Mouse (Mus musculus): ENCODE measurements around the gene Renbp. TPM values are rescaled to one million over a fixed set of nuclear protein-coding genes. Genes with fewer than 3 reads are reported as not detected.
A peak's percentile ranks its signal among the peaks of the same experiment; 100 is the strongest.

Gene Renbp
- total and polyA plus RNA-seq, 2 experiments from 2014 or later, result 12.4 to 13.1 TPM

GRCm38 (mm10) chrX:73967177-73968075, 36.8 kb upstream of the Renbp start:
- no peak for TF ChIP-seq CTCF (IDR thresholded peaks at IDR 0.05; ENCODE audit: low read depth)
- Histone ChIP-seq H3K36me3 (ENCODE audit: insufficient read depth) (no peaks in the 10 kb centered on the region), H3K4me3 (ENCODE audit: low read depth, low read length) (peak overlapping the region; percentile 61), H3K27ac (ENCODE audit: low read depth, low read length) (peak overlapping the region; percentile 99), H3K9ac (peak overlapping the region; percentile 74), H3K27me3 (ENCODE audit: insufficient read depth, low read length) (no peaks in the 10 kb centered on the region), H3K9me3 (ENCODE audit: low read length) (no peaks in the 10 kb centered on the region), H3K4me1 (ENCODE audit: insufficient read depth) (peaks cover 10% of the 10 kb centered on the region; the same call in 1 of the 2 replicates), H3K4me2 (ENCODE audit: low read depth) (peak overlapping the region; percentile 60)
- peak; percentile 85 for ATAC-seq
- peak; percentile 96 for DNase-seq
- 22% methylated on average over 58 of the region's 60 CpGs for WGBS

GRCm38 (mm10) chrX:73966248-73967176, 35.9 kb upstream of the Renbp start, which contains the start of gene Hcfc1:
TSS of gene Hcfc1 (minus strand) at chrX:73966357.
- H3K27me3 ChIP-seq (ENCODE audit: insufficient read depth, low read length), result no peaks in the 10 kb centered on the region
- peak within 1 kb of the TSS; percentile 74 for H3K9ac ChIP-seq
- TF ChIP-seq CTCF (IDR thresholded peaks at IDR 0.05; ENCODE audit: low read depth), result no peak
- peak within 1 kb of the TSS; percentile 99 for H3K27ac ChIP-seq (ENCODE audit: low read depth, low read length)
- no peaks in the 10 kb centered on the region for H3K9me3 ChIP-seq (ENCODE audit: low read length)
- H3K4me1 ChIP-seq (ENCODE audit: insufficient read depth), result peaks cover 10% of the 10 kb centered on the region; the same call in 1 of the 2 replicates
- peak within 1 kb of the TSS; percentile 61 for H3K4me3 ChIP-seq (ENCODE audit: low read depth, low read length)
- ATAC-seq (peak; percentile 73), DNase-seq (peak; percentile 92)
- H3K4me2 ChIP-seq (ENCODE audit: low read depth), result peak within 1 kb of the TSS; percentile 60
- H3K36me3 ChIP-seq (ENCODE audit: insufficient read depth), result no peaks in the 10 kb centered on the region
- 29% methylated on average over 58 of the region's 58 CpGs for whole genome bisulfite sequencing

- Histone ChIP-seq H3K9me3 (ENCODE audit: low read length) (no peaks in the 10 kb centered on the region), H3K4me3 (ENCODE audit: low read depth, low read length) (peak overlapping the region; percentile 61), H3K27me3 (ENCODE audit: insufficient read depth, low read length) (no peaks in the 10 kb centered on the region), H3K4me2 (ENCODE audit: low read depth) (peak overlapping the region; percentile 60), H3K4me1 (ENCODE audit: insufficient read depth) (peaks cover 10% of the 10 kb centered on the region; the same call in 1 of the 2 replicates), H3K27ac (ENCODE audit: low read depth, low read length) (no peak overlapping the region; the same call in 1 of the 2 replicates), H3K9ac (peak overlapping the region; percentile 74), H3K36me3 (ENCODE audit: insufficient read depth) (no peaks in the 10 kb centered on the region; the same call in 1 of the 2 replicates)
- ATAC-seq (no peak), DNase-seq (peak; percentile 64)
- no peak for TF ChIP-seq CTCF (IDR thresholded peaks at IDR 0.05; ENCODE audit: low read depth)
- 31% methylated on average over 20 of the region's 20 CpGs for WGBS
Observed at GRCm38 (mm10) chrX:73965307-73965706, 34.7 kb upstream of the Renbp start.

GRCm38 (mm10) chrX:73964363-73964762, 33.7 kb upstream of the Renbp start:
- peak overlapping the region; percentile 60 for H3K4me2 ChIP-seq (ENCODE audit: low read depth)
- WGBS, result 52% methylated on average over 3 of the region's 3 CpGs
- no peak for TF ChIP-seq CTCF (IDR thresholded peaks at IDR 0.05; ENCODE audit: low read depth)
- no peak for DNase-seq
- H3K4me3 ChIP-seq (ENCODE audit: low read depth, low read length), result peak overlapping the region; percentile 61
- no peaks in the 10 kb centered on the region; the same call in 1 of the 2 replicates for H3K36me3 ChIP-seq (ENCODE audit: insufficient read depth)
- H3K9me3 ChIP-seq (ENCODE audit: low read length), result no peaks in the 10 kb centered on the region
- peak overlapping the region; percentile 74; the same call in 1 of the 2 replicates for H3K9ac ChIP-seq
- ATAC-seq, result no peak
- H3K27ac ChIP-seq (ENCODE audit: low read depth, low read length), result no peak overlapping the region
- H3K4me1 ChIP-seq (ENCODE audit: insufficient read depth), result peaks cover 10% of the 10 kb centered on the region; the same call in 1 of the 2 replicates
- no peaks in the 10 kb centered on the region for H3K27me3 ChIP-seq (ENCODE audit: insufficient read depth, low read length)

GRCm38 (mm10) chrX:73954988-73955387, 24.3 kb upstream of the Renbp start:
- DNase-seq (no peak), ATAC-seq (no peak)
- Histone ChIP-seq H3K4me1 (ENCODE audit: insufficient read depth) (no peaks in the 10 kb centered on the region), H3K27ac (ENCODE audit: low read depth, low read length) (no peak overlapping the region), H3K4me3 (ENCODE audit: low read depth, low read length) (no peak overlapping the region), H3K9me3 (ENCODE audit: low read length) (no peaks in the 10 kb centered on the region), H3K9ac (no peak overlapping the region), H3K4me2 (ENCODE audit: low read depth) (no peak overlapping the region), H3K27me3 (ENCODE audit: insufficient read depth, low read length) (no peaks in the 10 kb centered on the region), H3K36me3 (ENCODE audit: insufficient read depth) (peaks cover 73% of the 10 kb centered on the region)
- no peak for TF ChIP-seq CTCF (IDR thresholded peaks at IDR 0.05; ENCODE audit: low read depth)
- WGBS, result 89% methylated on average over 6 of the region's 6 CpGs

- WGBS, result 77% methylated on average over 5 of the region's 5 CpGs
- Histone ChIP-seq H3K36me3 (ENCODE audit: insufficient read depth) (peaks cover 71% of the 10 kb centered on the region), H3K9ac (no peak overlapping the region), H3K4me2 (ENCODE audit: low read depth) (no peak overlapping the region), H3K27me3 (ENCODE audit: insufficient read depth, low read length) (no peaks in the 10 kb centered on the region), H3K4me1 (ENCODE audit: insufficient read depth) (no peaks in the 10 kb centered on the region), H3K9me3 (ENCODE audit: low read length) (no peaks in the 10 kb centered on the region), H3K4me3 (ENCODE audit: low read depth, low read length) (no peak overlapping the region), H3K27ac (ENCODE audit: low read depth, low read length) (no peak overlapping the region)
- no peak for TF ChIP-seq CTCF (IDR thresholded peaks at IDR 0.05; ENCODE audit: low read depth)
- DNase-seq (no peak), ATAC-seq (no peak)
Observed at GRCm38 (mm10) chrX:73952603-73953002, 22.0 kb upstream of the Renbp start.
